Mouse (Mus musculus): Measurements from ENCODE around the gene Olfr1333. TPM values are rescaled to one million over a fixed set of nuclear protein-coding genes. Genes with fewer than 3 reads are reported as not detected.

Gene Olfr1333
- not detected in 2 replicates for total RNA-seq (2014; rRNA removed)
- not detected in 2 replicates for polyA plus RNA-seq (2012; rRNA removed)

- no peak for TF ChIP-seq CTCF (IDR thresholded peaks at IDR 0.05; ENCODE audit: low read depth, low read length)
- H3K4me3 ChIP-seq (ENCODE audit: insufficient read depth, low read depth, low read length): no peak within 1 kb of the TSS
- no peaks in the 10 kb centered on the region for H3K36me3 ChIP-seq (ENCODE audit: control insufficient read depth, insufficient read depth, low read length)
- no peak within 1 kb of the TSS for H3K27ac ChIP-seq (replicated peaks; ENCODE audit: insufficient read depth, low read depth, low read length)
- no peaks in the 10 kb centered on the region for H3K27me3 ChIP-seq (ENCODE audit: control insufficient read depth, insufficient read depth, low read length)
- no peak for DNase-seq (ENCODE audit: extremely low read depth, low read depth, low spot score)
- H3K9ac ChIP-seq (ENCODE audit: low read depth, low read length): no peak within 1 kb of the TSS
- 86% methylated on average over 1 of the region's 1 CpGs for WGBS
- no peaks in the 10 kb centered on the region for H3K4me1 ChIP-seq (ENCODE audit: control insufficient read depth, insufficient read depth, low read length)
- H3K79me2 ChIP-seq (ENCODE audit: control insufficient read depth, insufficient read depth, low read length): no peaks in the 10 kb centered on the region
Measured at GRCm38 (mm10) chr4:118836179-118836578, at the start of gene Olfr1333. Gene Olfr1333, minus strand, starts transcription at chr4:118836279.

GRCm38 (mm10) chr4:118867566-118867965, 31.5 kb upstream of the Olfr1333 start:
- H3K27me3 ChIP-seq (ENCODE audit: control insufficient read depth, insufficient read depth, low read length): no peaks in the 10 kb centered on the region

GRCm38 (mm10) chr4:118864349-118864748, 28.3 kb upstream of the Olfr1333 start, which contains the start of gene Olfr1331:
Gene Olfr1331, plus strand, starts transcription at chr4:118864649.
- no peak within 1 kb of the TSS for H3K9ac ChIP-seq (ENCODE audit: low read depth, low read length)
- no peak for DNase-seq (ENCODE audit: extremely low read depth, low read depth, low spot score)
- H3K79me2 ChIP-seq (ENCODE audit: control insufficient read depth, insufficient read depth, low read length): no peaks in the 10 kb centered on the region
- no peaks in the 10 kb centered on the region for H3K36me3 ChIP-seq (ENCODE audit: control insufficient read depth, insufficient read depth, low read length)
- H3K27ac ChIP-seq (replicated peaks; ENCODE audit: insufficient read depth, low read depth, low read length): no peak within 1 kb of the TSS
- no peak for TF ChIP-seq POLR2A (IDR thresholded peaks at IDR 0.05; ENCODE audit: extremely low read depth, insufficient read depth, low read length)
- TF ChIP-seq CTCF (IDR thresholded peaks at IDR 0.05; ENCODE audit: low read depth, low read length): no peak
- no peak within 1 kb of the TSS for H3K4me3 ChIP-seq (ENCODE audit: insufficient read depth, low read depth, low read length)
- H3K27me3 ChIP-seq (ENCODE audit: control insufficient read depth, insufficient read depth, low read length): no peaks in the 10 kb centered on the region
- 100% methylated on average over 1 of the region's 1 CpGs for WGBS
- H3K4me1 ChIP-seq (ENCODE audit: control insufficient read depth, insufficient read depth, low read length): no peaks in the 10 kb centered on the region

More at GRCm38 (mm10) chr4:118867566-118867965, 31.5 kb upstream of the Olfr1333 start:
- H3K36me3 ChIP-seq (ENCODE audit: control insufficient read depth, insufficient read depth, low read length): no peaks in the 10 kb centered on the region
- H3K9ac ChIP-seq (ENCODE audit: low read depth, low read length): no peak overlapping the region
- no peak overlapping the region for H3K4me3 ChIP-seq (ENCODE audit: insufficient read depth, low read depth, low read length)
- no peak for TF ChIP-seq CTCF (IDR thresholded peaks at IDR 0.05; ENCODE audit: low read depth, low read length)
- TF ChIP-seq POLR2A (IDR thresholded peaks at IDR 0.05; ENCODE audit: extremely low read depth, insufficient read depth, low read length): no peak
- no peaks in the 10 kb centered on the region for H3K79me2 ChIP-seq (ENCODE audit: control insufficient read depth, insufficient read depth, low read length)
- no peak for DNase-seq (ENCODE audit: extremely low read depth, low read depth, low spot score)
- H3K27ac ChIP-seq (replicated peaks; ENCODE audit: insufficient read depth, low read depth, low read length): no peak overlapping the region
- H3K4me1 ChIP-seq (ENCODE audit: control insufficient read depth, insufficient read depth, low read length): no peaks in the 10 kb centered on the region

GRCm38 (mm10) chr4:118862704-118863103, 26.6 kb upstream of the Olfr1333 start:
- no peak for DNase-seq (ENCODE audit: extremely low read depth, low read depth, low spot score)
- H3K9ac ChIP-seq (ENCODE audit: low read depth, low read length): no peak overlapping the region
- H3K4me1 ChIP-seq (ENCODE audit: control insufficient read depth, insufficient read depth, low read length): no peaks in the 10 kb centered on the region
- H3K4me3 ChIP-seq (ENCODE audit: insufficient read depth, low read depth, low read length): no peak overlapping the region
- no peaks in the 10 kb centered on the region for H3K79me2 ChIP-seq (ENCODE audit: control insufficient read depth, insufficient read depth, low read length)
- WGBS: 67% methylated on average over 4 of the region's 4 CpGs
- H3K27ac ChIP-seq (replicated peaks; ENCODE audit: insufficient read depth, low read depth, low read length): no peak overlapping the region
- H3K36me3 ChIP-seq (ENCODE audit: control insufficient read depth, insufficient read depth, low read length): no peaks in the 10 kb centered on the region
- no peaks in the 10 kb centered on the region for H3K27me3 ChIP-seq (ENCODE audit: control insufficient read depth, insufficient read depth, low read length)
- no peak for TF ChIP-seq POLR2A (IDR thresholded peaks at IDR 0.05; ENCODE audit: extremely low read depth, insufficient read depth, low read length)
- no peak for TF ChIP-seq CTCF (IDR thresholded peaks at IDR 0.05; ENCODE audit: low read depth, low read length)

DNA sequence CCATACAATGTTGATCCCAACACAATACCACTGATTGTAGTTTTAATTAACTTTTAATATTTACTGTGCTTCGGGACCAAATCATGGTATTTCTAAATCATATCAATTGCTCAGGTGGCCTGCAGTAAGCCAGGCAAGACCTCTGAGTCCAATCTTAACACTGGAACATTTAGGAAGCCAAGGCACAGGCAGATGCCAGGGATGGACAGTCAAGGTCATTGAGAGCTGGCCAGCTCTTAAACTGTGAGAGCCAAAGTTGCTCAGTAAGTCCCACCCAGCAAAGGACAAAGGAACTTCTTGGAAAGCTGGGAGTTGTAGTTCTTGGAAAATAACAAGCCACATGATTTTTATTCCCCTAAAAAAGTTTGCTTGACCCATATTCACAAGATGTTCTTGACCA, 25.7 kb upstream of the Olfr1333 start:
- Histone ChIP-seq H3K27ac (replicated peaks; ENCODE audit: insufficient read depth, low read depth, low read length) (no peak overlapping the region), H3K79me2 (ENCODE audit: control insufficient read depth, insufficient read depth, low read length) (no peaks in the 10 kb centered on the region), H3K9ac (ENCODE audit: low read depth, low read length) (no peak overlapping the region), H3K36me3 (ENCODE audit: control insufficient read depth, insufficient read depth, low read length) (no peaks in the 10 kb centered on the region), H3K4me3 (ENCODE audit: insufficient read depth, low read depth, low read length) (no peak overlapping the region), H3K27me3 (ENCODE audit: control insufficient read depth, insufficient read depth, low read length) (no peaks in the 10 kb centered on the region), H3K4me1 (ENCODE audit: control insufficient read depth, insufficient read depth, low read length) (no peaks in the 10 kb centered on the region)
- TF ChIP-seq POLR2A (IDR thresholded peaks at IDR 0.05; ENCODE audit: extremely low read depth, insufficient read depth, low read length): no peak
- TF ChIP-seq CTCF (IDR thresholded peaks at IDR 0.05; ENCODE audit: low read depth, low read length): no peak
- DNase-seq (ENCODE audit: extremely low read depth, low read depth, low spot score): no peak
- whole genome bisulfite sequencing: 80% methylated on average over 1 of the region's 1 CpGs

DNA sequence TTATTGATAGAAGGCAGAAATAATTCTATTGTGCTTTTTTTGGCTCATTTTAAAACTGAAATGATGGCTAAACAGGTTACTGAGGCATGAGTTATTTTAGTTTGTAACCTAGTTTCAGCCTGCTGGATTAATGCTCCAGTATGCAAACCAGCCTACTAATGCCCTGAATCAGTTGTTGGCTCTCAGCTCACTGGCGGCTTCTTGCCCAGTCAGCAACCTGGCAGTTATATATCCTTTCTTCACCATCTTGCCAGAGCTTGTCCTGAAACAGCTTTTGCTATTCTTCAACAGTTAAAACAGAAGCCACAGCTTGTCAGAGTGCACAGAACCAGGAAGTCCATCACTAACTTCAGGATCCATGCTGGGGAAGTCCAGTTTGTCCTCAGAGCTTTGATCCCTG, 17.2 kb downstream of the Olfr1333 start:
- 94% methylated on average over 1 of the region's 1 CpGs for WGBS
- Histone ChIP-seq H3K36me3 (ENCODE audit: control insufficient read depth, insufficient read depth, low read length) (no peaks in the 10 kb centered on the region), H3K79me2 (ENCODE audit: control insufficient read depth, insufficient read depth, low read length) (no peaks in the 10 kb centered on the region), H3K27me3 (ENCODE audit: control insufficient read depth, insufficient read depth, low read length) (no peaks in the 10 kb centered on the region), H3K4me1 (ENCODE audit: control insufficient read depth, insufficient read depth, low read length) (no peaks in the 10 kb centered on the region), H3K27ac (replicated peaks; ENCODE audit: insufficient read depth, low read depth, low read length) (no peak overlapping the region), H3K9ac (ENCODE audit: low read depth, low read length) (no peak overlapping the region), H3K4me3 (ENCODE audit: insufficient read depth, low read depth, low read length) (no peak overlapping the region)
- no peak for DNase-seq (ENCODE audit: extremely low read depth, low read depth, low spot score)
- TF ChIP-seq CTCF (IDR thresholded peaks at IDR 0.05; ENCODE audit: low read depth, low read length): no peak
- TF ChIP-seq POLR2A (IDR thresholded peaks at IDR 0.05; ENCODE audit: extremely low read depth, insufficient read depth, low read length): no peak
